Comparison of ENCODE assay signal across 13 mouse cellular contexts in the genomic region with DNA sequence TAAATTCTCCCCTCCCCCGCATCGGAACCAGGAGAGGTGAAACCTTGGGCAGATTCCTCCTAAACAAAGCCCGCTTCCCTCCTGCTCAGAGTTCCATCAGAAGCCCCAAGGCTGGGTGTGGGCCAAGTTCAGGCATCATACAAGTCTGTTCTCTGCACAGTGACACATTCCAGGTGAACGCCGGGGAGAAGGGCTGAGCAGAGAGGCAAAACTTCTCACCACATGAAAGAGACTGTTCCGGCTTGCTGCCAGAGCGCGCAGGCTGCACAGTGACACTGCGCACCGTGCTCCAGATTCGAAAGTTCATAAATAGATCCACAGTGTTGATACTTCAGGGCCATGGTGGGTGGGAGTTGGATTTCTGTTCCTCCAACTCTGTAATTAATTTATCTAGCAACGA.
DNase-seq lines count a peak whose midpoint lies in the region; ATAC-seq lines count a peak whose summit lies in the region.
"Had no signal": no experiment of that assay in that cellular context is flagged by ENCODE, and none has a peak within 500 bp of the region (broad histone marks: within the 10 kb centered on the region; RNA-seq: fewer than 3 reads in every experiment).

No protein-coding gene starts in this region.

- peak overlapping the region; percentile 62 for H3K4me2 ChIP-seq in heart, embryonic 13.5 days
- H3K4me2 ChIP-seq: limb, embryonic 12.5 days; lung, embryonic 15.5 days had no signal

- no peak overlapping the region for H3K4me3 ChIP-seq in heart, embryonic 13.5 days
- no peak overlapping the region for H3K4me3 ChIP-seq in embryonic facial prominence, embryonic 10.5 days
- no peak overlapping the region for H3K4me3 ChIP-seq in hindbrain, embryonic 10.5 days
- H3K4me3 ChIP-seq: limb, embryonic 12.5 days; lung, embryonic 15.5 days had no signal

- H3K9ac ChIP-seq in heart, embryonic 13.5 days, result 0 out of 2 replicates have a peak overlapping the region, but pooled peaks have one; percentile 7
- H3K9ac ChIP-seq: forebrain, postnatal 0 days; limb, embryonic 12.5 days; lung, embryonic 15.5 days had no signal

- DNase-seq in heart, postnatal 10 days, result no peak
- peak; percentile 30 for DNase-seq in embryonic facial prominence, embryonic 10.5 days (ENCODE audit: low spot score)
- DNase-seq in naive thymus-derived CD4-positive, alpha-beta T cell, adult 2 months (ENCODE audit: low read depth), result peak; percentile 82
- DNase-seq in hindbrain, embryonic 10.5 days (ENCODE audit: low spot score), result no peak
- DNase-seq in kidney, adult 11 months, result no peak
- no peak for DNase-seq in layer of hippocampus, adult 8-10 months (ENCODE audit: low spot score in 2 of 2)
- DNase-seq: cerebellum, adult 9-11 months; forebrain, postnatal 0 days; layer of hippocampus, adult 9-11 months had no signal

- peak; percentile 25; the same call in 1 of the 2 replicates for ATAC-seq in heart, embryonic 13.5 days (ENCODE audit: extremely low read depth, insufficient number of reproducible peaks, low FRiP score, low TSS enrichment)
- peak; percentile 64 for ATAC-seq in CD4-positive, CD25-positive, alpha-beta regulatory T cell, adult 4 months
- ATAC-seq: forebrain, postnatal 0 days had no signal

- intact Hi-C loops in heart, postnatal 10 days (cut with DNase I), result no loop called here

- H3K4me1 ChIP-seq in heart, embryonic 13.5 days, result peaks cover 31% of the 10 kb centered on the region
- H3K4me1 ChIP-seq in embryonic facial prominence, embryonic 10.5 days, result peaks cover 26% of the 10 kb centered on the region
- H3K4me1 ChIP-seq in hindbrain, embryonic 10.5 days (replicated peaks), result peaks cover 11% of the 10 kb centered on the region; the same call in 1 of the 2 replicates

- H3K36me3 ChIP-seq in heart, embryonic 13.5 days, result no peaks in the 10 kb centered on the region
- H3K36me3 ChIP-seq in embryonic facial prominence, embryonic 10.5 days (replicated peaks), result no peaks in the 10 kb centered on the region
- H3K36me3 ChIP-seq in hindbrain, embryonic 10.5 days, result no peaks in the 10 kb centered on the region
- H3K36me3 ChIP-seq: limb, embryonic 12.5 days; lung, embryonic 15.5 days had no signal

- peak overlapping the region; percentile 71 for H3K27ac ChIP-seq in heart, embryonic 13.5 days (replicated peaks)
- H3K27ac ChIP-seq in embryonic facial prominence, embryonic 10.5 days (replicated peaks), result peak overlapping the region; percentile 66
- H3K27ac ChIP-seq in hindbrain, embryonic 10.5 days, result no peak overlapping the region
- H3K27ac ChIP-seq: limb, embryonic 12.5 days; lung, embryonic 15.5 days had no signal

- no peaks in the 10 kb centered on the region for H3K9me3 ChIP-seq in heart, embryonic 13.5 days
- H3K9me3 ChIP-seq in embryonic facial prominence, embryonic 10.5 days, result no peaks in the 10 kb centered on the region
- no peaks in the 10 kb centered on the region for H3K9me3 ChIP-seq in hindbrain, embryonic 10.5 days
- H3K9me3 ChIP-seq: limb, embryonic 12.5 days; lung, embryonic 15.5 days had no signal

- no peaks in the 10 kb centered on the region for H3K27me3 ChIP-seq in heart, embryonic 13.5 days (replicated peaks)
- no peaks in the 10 kb centered on the region for H3K27me3 ChIP-seq in embryonic facial prominence, embryonic 10.5 days (replicated peaks; ENCODE audit: low read depth, poor library complexity, severe bottlenecking)
- no peaks in the 10 kb centered on the region for H3K27me3 ChIP-seq in hindbrain, embryonic 10.5 days (ENCODE audit: insufficient read depth, poor library complexity, severe bottlenecking)
- H3K27me3 ChIP-seq: lung, embryonic 15.5 days had no signal

- 61% methylated on average over 12 of the region's 12 CpGs for WGBS in heart, embryonic 13.5 days
- 85% methylated on average over 12 of the region's 12 CpGs for WGBS in embryonic facial prominence, embryonic 10.5 days
- WGBS in hindbrain, embryonic 10.5 days, result 93% methylated on average over 12 of the region's 12 CpGs

Comparison
In these comparisons a context has a peak if more than half of its experiments do, and no peak if none do; other contexts are left out.
1. DNase-seq: peak in embryonic facial prominence, embryonic 10.5 days (single experiment) and naive thymus-derived CD4-positive, alpha-beta T cell, adult 2 months (single experiment); none in heart, postnatal 10 days (0 of 2), hindbrain, embryonic 10.5 days (single experiment), kidney, adult 11 months (single experiment) and layer of hippocampus, adult 8-10 months (0 of 2).